Mouse (Mus musculus) hindbrain, postnatal 0 days (tissue): Measurements from ENCODE around the gene Man2a2. TPM values are rescaled to one million over a fixed set of nuclear protein-coding genes. Genes with fewer than 3 reads are reported as not detected.
A peak's percentile ranks its signal among the peaks of the same experiment; 100 is the strongest.

ENCODE experiments used
- ATAC-seq: fragments of 200-750 bp; cut with Nextera tagmentation; 2 replicates; pipeline ENCODE4 v1.8.0; 2017; ENCODE audit warnings: mild to moderate bottlenecking, moderate TSS enrichment, moderate library complexity
- DNase-seq: peaks from one replicate; pipeline ENCODE4 v3.0.0-alpha.2; 2015; ENCODE audit warnings: low spot score
- H3K27ac ChIP-seq: fragments of 300-500 bp; sonication (generic); 2 replicates; pipeline ENCODE4 v1.5.1; 2014; ENCODE audit warnings: mild to moderate bottlenecking
- H3K27me3 ChIP-seq: fragments of 300-500 bp; sonication (generic); 2 replicates; pipeline ENCODE4 v1.6.1; 2014; ENCODE audit warnings: low read length, mixed read lengths; ENCODE audit not compliant: insufficient read depth
- H3K36me3 ChIP-seq: fragments of 300-500 bp; sonication (generic); 2 replicates; pipeline ENCODE4 v1.6.1; 2014; ENCODE audit warnings: low read length, mixed read lengths; ENCODE audit not compliant: insufficient read depth
- H3K4me1 ChIP-seq: fragments of 300-500 bp; sonication (generic); 2 replicates; pipeline ENCODE4 v1.6.1; 2014; ENCODE audit warnings: antibody characterized with exemption, low read length, mixed read lengths; ENCODE audit not compliant: insufficient read depth
- H3K4me2 ChIP-seq: fragments of 300-500 bp; sonication (generic); 2 replicates; pipeline ENCODE4 v1.6.1; 2014; ENCODE audit warnings: low read depth, mild to moderate bottlenecking, low read length, moderate library complexity, mixed read lengths
- H3K4me3 ChIP-seq: fragments of 300-500 bp; sonication (generic); 2 replicates; pipeline ENCODE4 v1.5.1; 2014; ENCODE audit warnings: low read length
- H3K9ac ChIP-seq: fragments of 300-500 bp; sonication (generic); replicated peaks from 2 replicates; pipeline ENCODE4 v1.6.1; 2014; ENCODE audit warnings: mild to moderate bottlenecking, low read length, moderate library complexity, mixed read lengths
- H3K9me3 ChIP-seq: fragments of 300-500 bp; sonication (generic); 2 replicates; pipeline ENCODE4 v1.6.1; 2016; ENCODE audit warnings: low read length, mixed read lengths
- CTCF ChIP-seq: IDR thresholded peaks from 2 replicates; pipeline ENCODE4 v1.5.1; 2016; ENCODE audit warnings: antibody characterized with exemption, control low read depth, low read depth
- WGBS: fragments of 180-500 bp; shearing (Covaris S2); extraction: QIAGEN DNeasy Blood & Tissue Kit; methylation state at CpG from one replicate; pipeline ENCODE4 v1.1.7; 2014; 5-methylcytosine and 5-hydroxymethylcytosine counted together
- polyA plus RNA-seq: library from polyadenylated mRNA; unstranded; fragments of >200 nt; fragmentation: Nextera tagmentation; extraction: Ambion mirVana; gene quantifications from 2 replicates; pipeline ENCODE4 v1.2.1, GENCODE M21; 2015
- total RNA-seq: library from RNA; depleted of rRNA; stranded (reverse); fragments of >200 nt; gene quantifications from 2 replicates; pipeline ENCODE4 v1.2.3, GENCODE M21; 2014

Man2a2 gene
- total and polyA plus RNA-seq, 2 experiments from 2014 or later, result 15.7 to 61.3 TPM

DNA sequence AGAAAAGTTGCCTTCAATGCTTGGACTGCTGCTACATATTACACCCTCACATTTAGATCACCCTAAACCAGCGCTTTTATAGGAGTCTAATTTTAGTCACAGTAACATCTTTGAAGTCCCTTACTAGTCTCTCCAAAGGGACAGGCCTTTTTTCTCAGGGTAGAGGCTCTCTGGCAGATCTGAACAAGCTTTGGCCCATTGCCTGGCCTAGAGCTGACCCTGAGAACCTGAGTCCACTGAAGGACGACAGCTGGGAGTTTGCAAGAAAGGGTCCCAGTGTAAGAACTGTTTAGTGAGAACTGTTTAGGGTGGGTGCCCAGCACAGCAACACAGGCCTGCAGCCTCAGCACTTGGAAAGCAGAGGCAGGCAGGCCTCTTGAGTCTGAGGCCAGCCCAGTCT lies 5.4 kb downstream of the Man2a2 start:
- DNase-seq (no peak), ATAC-seq (no peak)
- Histone ChIP-seq H3K9ac (no peak overlapping the region), H3K27me3 (no peaks in the 10 kb centered on the region), H3K4me1 (peaks cover 9% of the 10 kb centered on the region), H3K9me3 (no peaks in the 10 kb centered on the region), H3K4me3 (no peak overlapping the region), H3K4me2 (no peak overlapping the region), H3K27ac (no peak overlapping the region), H3K36me3 (peaks cover 40% of the 10 kb centered on the region)
- 59% methylated on average over 2 of the region's 2 CpGs for WGBS
- no peak for TF ChIP-seq CTCF

DNA sequence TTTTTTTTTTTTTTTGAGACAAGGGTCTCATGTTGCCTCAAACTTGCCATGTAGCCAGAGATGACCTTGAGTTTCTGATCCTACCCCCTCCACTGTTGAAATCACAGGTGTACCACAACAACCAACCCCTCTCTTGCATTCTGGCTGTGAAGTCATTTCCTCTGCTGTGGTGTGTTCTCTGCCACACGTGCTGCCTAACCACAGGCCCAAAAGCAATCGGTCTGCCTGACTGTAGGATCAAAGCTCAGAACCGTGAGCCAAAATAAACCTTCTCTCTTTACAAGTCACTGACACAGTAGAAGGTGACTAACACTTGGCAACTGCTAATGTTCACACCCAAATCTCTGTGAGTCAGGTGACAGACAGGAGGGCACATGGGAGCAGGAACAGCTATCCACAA lies 10.7 kb downstream of the Man2a2 start:
- Histone ChIP-seq H3K27me3 (no peaks in the 10 kb centered on the region), H3K27ac (no peak overlapping the region), H3K9me3 (no peaks in the 10 kb centered on the region), H3K9ac (no peak overlapping the region), H3K4me2 (no peak overlapping the region), H3K4me1 (no peaks in the 10 kb centered on the region), H3K36me3 (peaks cover 56% of the 10 kb centered on the region), H3K4me3 (no peak overlapping the region)
- DNase-seq (no peak), ATAC-seq (no peak)
- 70% methylated on average over 3 of the region's 3 CpGs for WGBS
- TF ChIP-seq CTCF, result no peak

DNA sequence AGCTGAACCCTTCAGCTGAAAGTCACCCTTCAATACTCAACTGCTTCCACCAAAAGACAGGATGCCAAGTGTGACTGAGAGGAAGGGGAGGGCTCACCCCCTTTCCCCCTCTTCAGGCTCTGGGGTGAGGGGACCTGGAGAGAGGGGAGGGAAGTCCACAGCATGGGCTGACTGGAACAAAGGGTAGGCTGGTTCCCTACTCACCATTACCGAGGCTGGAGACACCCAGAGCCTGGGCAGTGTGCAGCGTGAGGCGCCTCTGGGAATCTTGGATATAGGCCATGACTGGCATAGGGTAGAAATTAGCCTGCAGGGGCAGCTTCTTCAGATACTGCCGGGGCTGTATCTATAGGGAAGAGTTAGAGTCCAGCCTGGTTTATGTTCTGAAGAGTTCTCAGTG lies 13.1 kb downstream of the Man2a2 start:
- H3K36me3 ChIP-seq, result peaks cover 52% of the 10 kb centered on the region
- WGBS, result 37% methylated on average over 4 of the region's 4 CpGs

DNA sequence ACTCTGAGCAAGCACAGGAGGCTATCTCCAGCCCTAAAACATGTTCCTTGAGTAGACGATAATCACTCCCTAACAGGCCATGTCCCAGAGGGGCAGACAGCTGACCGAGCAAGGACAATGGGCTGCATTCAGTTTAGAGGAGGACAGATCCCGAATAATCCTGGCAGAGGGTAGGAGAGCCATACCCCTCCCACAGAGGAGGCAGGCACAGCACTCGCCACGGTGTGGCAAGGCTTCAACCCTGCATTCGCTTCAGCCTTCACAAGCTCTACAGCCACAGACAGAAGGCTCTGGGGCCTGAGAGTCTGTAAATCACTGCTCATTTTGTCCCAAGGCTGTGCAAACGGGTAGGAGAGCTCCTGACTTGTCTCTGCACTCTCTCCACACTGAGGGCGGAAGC lies 14.0 kb downstream of the Man2a2 start:
- peak; percentile 87 for ATAC-seq
- no peak overlapping the region for H3K9ac ChIP-seq
- DNase-seq, result peak; percentile 68

More for the DNA sequence above, 13.1 kb downstream of the Man2a2 start:
- Histone ChIP-seq H3K4me2 (no peak overlapping the region), H3K9me3 (no peaks in the 10 kb centered on the region), H3K27me3 (no peaks in the 10 kb centered on the region), H3K9ac (no peak overlapping the region), H3K4me3 (no peak overlapping the region), H3K4me1 (no peaks in the 10 kb centered on the region), H3K27ac (no peak overlapping the region)
- no peak for TF ChIP-seq CTCF
- ATAC-seq, result no peak
- no peak for DNase-seq

DNA sequence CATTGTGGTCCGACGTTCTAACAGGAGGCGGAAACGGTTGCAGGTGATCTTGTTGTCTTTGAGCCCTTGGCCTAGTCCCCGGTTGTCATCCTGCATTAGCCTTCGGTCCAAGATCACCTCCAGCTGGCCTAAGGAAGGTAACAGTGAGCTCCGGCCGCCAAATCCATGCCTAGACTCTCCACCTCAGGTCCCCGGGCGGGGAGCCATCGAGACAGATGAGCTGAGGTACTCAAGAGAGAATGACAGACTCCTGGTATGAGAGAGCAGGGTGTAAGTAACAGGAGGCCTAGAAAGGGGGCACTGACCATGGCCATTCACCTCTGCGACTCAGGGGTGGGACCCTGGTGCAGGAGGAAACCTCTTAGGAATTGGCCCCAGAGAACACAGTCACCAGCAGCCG lies 14.8 kb downstream of the Man2a2 start:
- H3K36me3 ChIP-seq, result peaks cover 56% of the 10 kb centered on the region

More for the DNA sequence above, 14.0 kb downstream of the Man2a2 start:
- Histone ChIP-seq H3K4me2 (no peak overlapping the region), H3K36me3 (peaks cover 53% of the 10 kb centered on the region), H3K27me3 (no peaks in the 10 kb centered on the region), H3K9me3 (no peaks in the 10 kb centered on the region), H3K4me1 (no peaks in the 10 kb centered on the region), H3K27ac (peak overlapping the region; percentile 49; the same call in 1 of the 2 replicates), H3K4me3 (no peak overlapping the region)
- 24% methylated on average over 8 of the region's 8 CpGs for WGBS
- TF ChIP-seq CTCF, result peak; percentile 17; the same call in 1 of the 2 replicates

DNA sequence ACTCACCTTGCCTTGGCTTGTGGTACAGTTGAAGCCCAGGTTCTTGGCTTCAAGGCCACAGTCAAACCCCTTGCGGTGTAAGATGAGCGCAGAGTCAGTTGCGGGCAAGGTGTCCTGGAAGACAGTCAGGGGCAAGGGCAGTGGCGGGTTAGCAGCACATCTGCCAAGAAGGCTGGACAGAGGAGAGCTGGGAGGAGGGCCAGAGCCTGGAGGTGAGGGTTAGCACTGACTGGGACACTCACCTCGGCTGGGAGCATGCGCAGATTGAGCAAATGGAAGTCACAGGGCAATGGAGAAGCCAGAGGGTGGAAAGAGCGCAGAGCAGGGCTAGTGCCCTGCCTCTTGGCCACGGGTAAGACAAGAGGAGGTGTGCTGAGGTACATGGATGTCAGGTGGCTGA lies 18.3 kb downstream of the Man2a2 start:
- no peak overlapping the region for H3K4me3 ChIP-seq
- WGBS, result 94% methylated on average over 8 of the region's 8 CpGs
- ATAC-seq (no peak), DNase-seq (no peak)
- H3K4me2 ChIP-seq, result no peak overlapping the region
- H3K27ac ChIP-seq, result no peak overlapping the region
- H3K36me3 ChIP-seq, result peaks cover 42% of the 10 kb centered on the region
- H3K27me3 ChIP-seq, result no peaks in the 10 kb centered on the region
- H3K9ac ChIP-seq, result no peak overlapping the region
- no peaks in the 10 kb centered on the region for H3K4me1 ChIP-seq
- TF ChIP-seq CTCF, result no peak
- no peaks in the 10 kb centered on the region for H3K9me3 ChIP-seq

More for the DNA sequence above, 14.8 kb downstream of the Man2a2 start:
- H3K4me2 ChIP-seq, result no peak overlapping the region
- H3K4me1 ChIP-seq, result no peaks in the 10 kb centered on the region
- no peaks in the 10 kb centered on the region for H3K27me3 ChIP-seq
- H3K4me3 ChIP-seq, result no peak overlapping the region
- H3K27ac ChIP-seq, result no peak overlapping the region; the same call in 1 of the 2 replicates
- DNase-seq, result no peak
- no peaks in the 10 kb centered on the region for H3K9me3 ChIP-seq
- TF ChIP-seq CTCF, result no peak
- 87% methylated on average over 13 of the region's 13 CpGs for WGBS
- ATAC-seq, result no peak
- H3K9ac ChIP-seq, result no peak overlapping the region

DNA sequence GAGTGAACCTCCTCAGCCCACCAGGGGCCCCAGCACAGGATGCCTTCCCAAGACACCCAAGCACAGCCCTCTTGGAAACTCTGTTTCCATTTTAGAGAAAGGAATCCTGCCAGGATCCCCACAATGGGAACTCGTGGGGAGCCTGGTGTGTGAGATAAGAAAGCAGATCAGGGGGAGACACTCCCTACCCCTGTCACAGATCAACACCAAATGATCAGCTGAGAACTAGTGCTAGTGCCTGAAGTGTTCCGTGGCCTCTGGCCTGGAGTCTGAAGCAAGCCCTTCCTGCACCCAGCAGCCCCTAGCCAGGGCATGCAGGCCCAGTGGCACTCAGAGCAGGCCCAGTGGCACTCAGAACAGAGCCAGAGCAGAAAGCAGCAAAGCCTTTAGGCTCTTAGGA lies 20.4 kb downstream of the Man2a2 start:
- Histone ChIP-seq H3K4me2 (no peak overlapping the region), H3K9ac (no peak overlapping the region), H3K9me3 (no peaks in the 10 kb centered on the region), H3K4me3 (no peak overlapping the region), H3K4me1 (no peaks in the 10 kb centered on the region), H3K27ac (no peak overlapping the region), H3K27me3 (no peaks in the 10 kb centered on the region), H3K36me3 (peaks cover 30% of the 10 kb centered on the region; the same call in 1 of the 2 replicates)
- DNase-seq (no peak), ATAC-seq (no peak)
- no peak for TF ChIP-seq CTCF
- 81% methylated on average over 2 of the region's 2 CpGs for WGBS
